Mouse (Mus musculus) stomach, embryonic 16.5 days (tissue): Measurements from ENCODE around the gene Spcs2. TPM values are rescaled to one million over a fixed set of nuclear protein-coding genes. Genes with fewer than 3 reads are reported as not detected.
A peak's percentile ranks its signal among the peaks of the same experiment; 100 is the strongest.

ENCODE experiments used
- ATAC-seq: fragments of 200-750 bp; cut with Nextera tagmentation; 2 replicates; pipeline ENCODE4 v1.8.0; 2017; ENCODE audit warnings: moderate number of reproducible peaks, moderate TSS enrichment; ENCODE audit not compliant: insufficient read depth, low FRiP score
- H3K27ac ChIP-seq: fragments of 300-500 bp; sonication (generic); 2 replicates; pipeline ENCODE4 v1.5.1; 2014; ENCODE audit warnings: low read length
- H3K27me3 ChIP-seq: fragments of 300-500 bp; sonication (generic); 2 replicates; pipeline ENCODE4 v1.6.1; 2014; ENCODE audit warnings: low read length, control low read depth, mixed read lengths; ENCODE audit not compliant: control insufficient read depth, insufficient read depth
- H3K36me3 ChIP-seq: fragments of 300-500 bp; sonication (generic); 2 replicates; pipeline ENCODE4 v1.6.1; 2014; ENCODE audit warnings: low read length; ENCODE audit not compliant: control insufficient read depth, insufficient read depth
- H3K4me1 ChIP-seq: fragments of 300-500 bp; sonication (generic); 2 replicates; pipeline ENCODE4 v1.6.1; 2014; ENCODE audit warnings: low read length, control low read depth, mixed read lengths; ENCODE audit not compliant: control insufficient read depth, insufficient read depth
- H3K4me2 ChIP-seq: fragments of 300-500 bp; sonication (generic); 2 replicates; pipeline ENCODE4 v1.6.1; 2014; ENCODE audit warnings: low read depth, low read length, mixed read lengths
- H3K4me3 ChIP-seq: fragments of 300-500 bp; sonication (generic); replicated peaks from 2 replicates; pipeline ENCODE4 v1.5.1; 2014; ENCODE audit warnings: mild to moderate bottlenecking, low read length
- H3K9ac ChIP-seq: fragments of 300-500 bp; sonication (generic); 2 replicates; pipeline ENCODE4 v1.6.1; 2014; ENCODE audit warnings: low read length
- H3K9me3 ChIP-seq: fragments of 300-500 bp; sonication (generic); replicated peaks from 2 replicates; pipeline ENCODE4 v1.6.1; 2016; ENCODE audit warnings: low read length, control low read depth; ENCODE audit not compliant: control insufficient read depth
- WGBS: fragments of 180-500 bp; shearing (Covaris S2); extraction: QIAGEN DNeasy Blood & Tissue Kit; methylation state at CpG from one replicate; pipeline ENCODE4 v1.1.7; 2014; 5-methylcytosine and 5-hydroxymethylcytosine counted together
- polyA plus RNA-seq: library from polyadenylated mRNA; unstranded; fragments of >200 nt; fragmentation: Nextera tagmentation; extraction: Ambion mirVana; gene quantifications from 2 replicates; pipeline ENCODE4 v1.2.1, GENCODE M21; 2015

The Spcs2 gene
- polyA plus RNA-seq, 1 experiment from 2014 or later, result 373 TPM

DNA sequence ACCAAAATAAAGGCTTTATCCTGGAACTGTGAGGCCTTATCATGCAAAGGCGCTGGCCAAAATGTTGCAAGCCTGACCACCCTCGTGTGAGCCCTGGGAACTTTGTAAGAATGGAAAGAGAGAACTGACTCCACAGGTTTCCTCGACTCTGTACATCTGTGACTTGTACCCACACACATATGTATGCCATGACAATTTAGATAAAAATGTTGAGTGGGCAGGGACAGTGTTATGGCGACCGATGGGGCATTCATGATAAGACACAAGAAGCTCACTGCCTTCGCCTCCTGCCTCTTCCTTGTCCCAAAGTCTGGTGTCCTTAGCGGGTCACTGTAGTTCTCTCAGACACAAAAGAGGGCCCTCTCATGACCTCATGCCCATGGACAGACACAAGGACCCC, 64.1 kb downstream of the Spcs2 start:
- 77% methylated on average over 7 of the region's 7 CpGs for WGBS
- no peak for ATAC-seq
- H3K4me1 ChIP-seq, result 0 out of 2 replicates have a peak, but pooled peaks cover 6% of the 10 kb centered on the region
- no peak overlapping the region for H3K27ac ChIP-seq
- no peak overlapping the region for H3K9ac ChIP-seq
- H3K36me3 ChIP-seq, result no peaks in the 10 kb centered on the region
- no peaks in the 10 kb centered on the region for H3K27me3 ChIP-seq
- H3K4me2 ChIP-seq, result no peak overlapping the region
- no peaks in the 10 kb centered on the region for H3K9me3 ChIP-seq
- H3K4me3 ChIP-seq, result no peak overlapping the region

- 0 out of 2 replicates have a peak, but pooled peaks cover 6% of the 10 kb centered on the region for H3K4me1 ChIP-seq
- H3K4me2 ChIP-seq, result no peak overlapping the region
- no peaks in the 10 kb centered on the region for H3K36me3 ChIP-seq
- H3K27ac ChIP-seq, result no peak overlapping the region
- no peak overlapping the region for H3K9ac ChIP-seq
- H3K27me3 ChIP-seq, result no peaks in the 10 kb centered on the region
- H3K4me3 ChIP-seq, result no peak overlapping the region
- H3K9me3 ChIP-seq, result no peaks in the 10 kb centered on the region
- no peak for ATAC-seq
- 36% methylated on average over 6 of the region's 6 CpGs for WGBS
Observed at GRCm38 (mm10) chr7:99797911-99798647, 65.2 kb downstream of the Spcs2 start.

DNA sequence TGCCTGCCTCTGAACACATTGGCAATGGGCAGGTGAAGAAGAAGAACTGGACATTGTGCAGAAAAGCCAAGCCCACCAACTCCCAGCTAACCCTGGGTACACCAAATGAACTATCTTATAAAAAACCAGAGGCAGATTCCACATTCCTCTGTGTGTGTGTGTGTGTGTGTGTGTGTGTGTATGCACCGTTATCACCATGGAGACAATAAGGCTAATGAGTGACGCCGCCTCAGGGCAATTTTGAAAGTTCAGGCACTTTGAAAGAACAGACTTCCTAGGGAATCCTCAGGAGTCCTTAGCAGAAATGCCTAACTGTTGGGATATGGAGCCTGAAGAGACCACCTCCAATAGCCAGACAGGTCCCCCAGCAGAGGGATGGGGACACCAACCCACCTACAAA, 66.0 kb downstream of the Spcs2 start:
- 77% methylated on average over 3 of the region's 3 CpGs for WGBS
- Histone ChIP-seq H3K4me1 (0 out of 2 replicates have a peak, but pooled peaks cover 6% of the 10 kb centered on the region), H3K27ac (no peak overlapping the region), H3K9me3 (no peaks in the 10 kb centered on the region), H3K4me2 (no peak overlapping the region), H3K9ac (no peak overlapping the region), H3K4me3 (no peak overlapping the region), H3K36me3 (no peaks in the 10 kb centered on the region), H3K27me3 (no peaks in the 10 kb centered on the region)
- ATAC-seq, result no peak

DNA sequence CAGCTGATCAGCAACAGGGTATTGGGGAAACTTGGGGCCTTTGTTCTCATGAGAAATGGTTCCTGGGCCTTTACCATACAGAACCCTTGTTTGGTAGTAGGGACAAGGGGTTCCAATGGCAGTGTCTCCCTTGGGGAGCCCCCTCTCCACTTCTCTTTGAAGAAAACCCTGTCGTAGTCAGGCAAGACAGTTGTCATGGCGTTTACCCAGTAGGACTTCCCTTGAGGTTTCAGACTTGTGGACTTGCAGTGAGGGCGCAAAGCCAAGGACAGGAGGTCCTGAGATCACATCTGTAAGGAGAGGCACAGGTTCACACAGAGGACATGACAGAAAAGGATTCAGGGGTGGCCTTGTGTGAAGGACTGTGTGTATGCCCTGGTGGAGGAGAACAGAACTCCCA, 66.8 kb downstream of the Spcs2 start:
- 76% methylated on average over 3 of the region's 3 CpGs for WGBS
- no peaks in the 10 kb centered on the region for H3K9me3 ChIP-seq
- H3K36me3 ChIP-seq, result no peaks in the 10 kb centered on the region
- no peak overlapping the region for H3K9ac ChIP-seq
- ATAC-seq, result no peak
- H3K4me1 ChIP-seq, result 0 out of 2 replicates have a peak, but pooled peaks cover 6% of the 10 kb centered on the region
- no peaks in the 10 kb centered on the region for H3K27me3 ChIP-seq
- H3K4me3 ChIP-seq, result no peak overlapping the region
- no peak overlapping the region for H3K27ac ChIP-seq
- no peak overlapping the region for H3K4me2 ChIP-seq

GRCm38 (mm10) chr7:99795192-99795981, 67.9 kb downstream of the Spcs2 start:
- peak; percentile 37; the same call in 1 of the 2 replicates for ATAC-seq
- no peak overlapping the region for H3K4me2 ChIP-seq
- no peaks in the 10 kb centered on the region for H3K36me3 ChIP-seq
- H3K9me3 ChIP-seq, result no peaks in the 10 kb centered on the region
- no peak overlapping the region for H3K27ac ChIP-seq
- H3K4me3 ChIP-seq, result no peak overlapping the region
- 13% methylated on average over 17 of the region's 17 CpGs for whole genome bisulfite sequencing
- 0 out of 2 replicates have a peak, but pooled peaks cover 6% of the 10 kb centered on the region for H3K4me1 ChIP-seq
- H3K9ac ChIP-seq, result no peak overlapping the region
- no peaks in the 10 kb centered on the region for H3K27me3 ChIP-seq

GRCm38 (mm10) chr7:99794096-99794495, 69.2 kb downstream of the Spcs2 start:
- Histone ChIP-seq H3K9me3 (no peaks in the 10 kb centered on the region), H3K4me3 (no peak overlapping the region), H3K9ac (no peak overlapping the region), H3K4me2 (no peak overlapping the region), H3K36me3 (no peaks in the 10 kb centered on the region), H3K4me1 (0 out of 2 replicates have a peak, but pooled peaks cover 6% of the 10 kb centered on the region), H3K27me3 (no peaks in the 10 kb centered on the region), H3K27ac (no peak overlapping the region)
- no peak for ATAC-seq
- 44% methylated on average over 2 of the region's 2 CpGs for whole genome bisulfite sequencing

DNA sequence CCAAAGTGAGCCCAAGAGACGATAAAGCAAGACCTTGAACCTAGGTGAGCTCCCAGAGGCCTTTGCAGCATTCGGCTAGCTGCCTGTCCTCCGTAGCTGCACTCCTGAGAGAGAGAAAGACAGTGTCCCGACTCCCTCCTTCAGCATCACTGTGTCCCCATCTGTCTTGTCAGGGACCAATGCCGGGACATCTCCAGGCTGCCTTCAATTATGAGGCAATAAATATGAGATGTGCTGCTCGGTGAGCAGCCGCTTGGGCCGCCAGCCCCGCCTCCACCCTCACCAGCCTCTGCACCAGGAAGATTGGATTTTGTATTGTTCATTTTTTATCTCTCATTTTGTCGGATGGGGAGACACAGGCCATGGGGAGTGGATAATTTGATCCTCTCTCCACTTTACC, 72.4 kb downstream of the Spcs2 start:
- H3K27me3 ChIP-seq, result no peaks in the 10 kb centered on the region
- no peak overlapping the region for H3K9ac ChIP-seq
- H3K36me3 ChIP-seq, result no peaks in the 10 kb centered on the region
- H3K4me2 ChIP-seq, result no peak overlapping the region
- no peak overlapping the region for H3K27ac ChIP-seq
- H3K9me3 ChIP-seq, result no peaks in the 10 kb centered on the region
- 0 out of 2 replicates have a peak, but pooled peaks cover 5% of the 10 kb centered on the region for H3K4me1 ChIP-seq
- H3K4me3 ChIP-seq, result no peak overlapping the region
- ATAC-seq, result no peak
- 79% methylated on average over 10 of the region's 10 CpGs for WGBS

DNA sequence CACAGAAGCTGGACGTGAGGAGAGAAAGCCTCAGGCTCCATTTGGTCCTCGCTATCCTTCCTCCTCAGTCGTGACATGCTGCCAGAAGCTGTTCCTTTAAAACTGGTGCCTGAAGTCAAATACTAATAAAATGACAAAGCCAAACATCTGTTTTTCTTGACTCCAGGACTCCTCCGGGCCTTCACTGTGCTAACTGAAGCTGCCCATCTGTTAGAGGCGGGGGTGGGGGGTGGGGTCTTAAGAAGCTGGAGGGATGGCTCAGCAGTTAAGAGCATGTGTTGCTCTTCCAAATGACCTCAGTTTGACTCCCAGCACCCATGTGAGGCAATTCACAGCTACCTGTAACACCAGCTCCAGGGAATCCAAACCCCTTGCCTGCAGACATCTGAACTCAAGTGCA, 74.7 kb downstream of the Spcs2 start:
- 0 out of 2 replicates have a peak, but pooled peaks have one; percentile 33 for ATAC-seq
- no peak overlapping the region for H3K27ac ChIP-seq
- 44% methylated on average over 5 of the region's 5 CpGs for WGBS

DNA sequence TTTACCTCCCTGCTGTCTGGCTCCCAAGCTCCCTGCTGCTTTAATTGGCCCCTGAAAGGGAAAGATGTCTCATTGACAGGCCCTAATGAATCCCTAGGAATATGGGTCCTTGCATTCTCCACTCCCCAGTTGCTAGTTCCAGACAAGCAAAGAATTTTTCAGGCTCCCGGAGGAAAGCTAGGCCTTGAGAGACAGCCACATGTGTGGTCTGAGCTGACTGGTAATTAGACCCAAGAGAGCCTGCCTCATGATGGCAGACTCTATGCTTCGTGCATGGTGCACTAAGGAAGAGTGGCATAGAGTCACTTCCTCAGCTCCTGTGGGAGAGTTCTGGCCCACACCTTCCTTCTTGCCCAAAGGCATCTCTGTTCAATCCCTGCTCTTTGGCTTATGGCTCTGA, 75.3 kb downstream of the Spcs2 start:
- ATAC-seq, result no peak
- Histone ChIP-seq H3K27me3 (no peaks in the 10 kb centered on the region), H3K4me2 (no peak overlapping the region), H3K4me1 (no peaks in the 10 kb centered on the region), H3K4me3 (no peak overlapping the region), H3K9me3 (no peaks in the 10 kb centered on the region), H3K27ac (no peak overlapping the region), H3K36me3 (no peaks in the 10 kb centered on the region), H3K9ac (no peak overlapping the region)
- 49% methylated on average over 2 of the region's 2 CpGs for WGBS

More for the DNA sequence above, 74.7 kb downstream of the Spcs2 start:
- Histone ChIP-seq H3K9me3 (no peaks in the 10 kb centered on the region), H3K4me1 (no peaks in the 10 kb centered on the region), H3K4me3 (no peak overlapping the region), H3K27me3 (no peaks in the 10 kb centered on the region), H3K36me3 (no peaks in the 10 kb centered on the region), H3K9ac (no peak overlapping the region), H3K4me2 (no peak overlapping the region)
